Mouse (Mus musculus) stomach, postnatal 0 days (tissue): Measurements from ENCODE around the gene Pgbd5. TPM values are rescaled to one million over a fixed set of nuclear protein-coding genes. Genes with fewer than 3 reads are reported as not detected.

ENCODE experiments used
- ATAC-seq: fragments of 200-750 bp; cut with Nextera tagmentation; 2 replicates; pipeline ENCODE4 v1.8.0; 2017; ENCODE audit not compliant: low FRiP score, low TSS enrichment
- DNase-seq: peaks from one replicate; pipeline ENCODE4 v3.0.0-alpha.2; 2016; ENCODE audit warnings: low spot score
- H3K27ac ChIP-seq: fragments of 300-500 bp; sonication (generic); replicated peaks from 2 replicates; pipeline ENCODE4 v1.5.1; 2014; ENCODE audit warnings: mild to moderate bottlenecking, control low read depth
- H3K27me3 ChIP-seq: fragments of 300-500 bp; sonication (generic); 2 replicates; pipeline ENCODE4 v1.6.1; 2014; ENCODE audit warnings: low read length; ENCODE audit not compliant: control insufficient read depth, insufficient read depth
- H3K36me3 ChIP-seq: fragments of 300-500 bp; sonication (generic); 2 replicates; pipeline ENCODE4 v1.6.1; 2014; ENCODE audit warnings: low read length, mixed read lengths; ENCODE audit not compliant: control insufficient read depth, insufficient read depth
- H3K4me1 ChIP-seq: fragments of 300-500 bp; sonication (generic); replicated peaks from 2 replicates; pipeline ENCODE4 v1.6.1; 2014; ENCODE audit warnings: antibody characterized with exemption; ENCODE audit not compliant: control insufficient read depth, insufficient read depth
- H3K4me2 ChIP-seq: fragments of 300-500 bp; sonication (generic); replicated peaks from 2 replicates; pipeline ENCODE4 v1.6.1; 2014; ENCODE audit warnings: low read depth, mild to moderate bottlenecking, control low read depth, moderate library complexity
- H3K4me3 ChIP-seq: fragments of 300-500 bp; sonication (generic); 2 replicates; pipeline ENCODE4 v1.5.1; 2014; ENCODE audit warnings: low read depth, low read length, control low read depth
- H3K9ac ChIP-seq: fragments of 300-500 bp; sonication (generic); 2 replicates; pipeline ENCODE4 v1.6.1; 2014; ENCODE audit warnings: mild to moderate bottlenecking, low read length, control low read depth, mixed read lengths
- H3K9me3 ChIP-seq: fragments of 300-500 bp; sonication (generic); 2 replicates; pipeline ENCODE4 v1.6.1; 2016; ENCODE audit warnings: low read length; ENCODE audit not compliant: control insufficient read depth
- CTCF ChIP-seq: IDR thresholded peaks from 2 replicates; pipeline ENCODE4 v1.5.1; 2016; ENCODE audit warnings: antibody characterized with exemption, low read depth, mild to moderate bottlenecking, moderate library complexity
- EP300 ChIP-seq: optimal IDR thresholded peaks from 2 replicates; pipeline ENCODE3; 2016; ENCODE audit warnings: antibody characterized with exemption
- WGBS: fragments of 180-500 bp; shearing (Covaris S2); extraction: QIAGEN DNeasy Blood & Tissue Kit; methylation state at CpG from one replicate; pipeline ENCODE4 v1.1.7; 2014; 5-methylcytosine and 5-hydroxymethylcytosine counted together
- polyA plus RNA-seq: library from polyadenylated mRNA; unstranded; fragments of >200 nt; fragmentation: Nextera tagmentation; extraction: Ambion mirVana; gene quantifications from 2 replicates; pipeline ENCODE4 v1.2.1, GENCODE M21; 2015

Pgbd5 gene
- polyA plus RNA-seq, 1 experiment from 2014 or later: 2.0 TPM

DNA sequence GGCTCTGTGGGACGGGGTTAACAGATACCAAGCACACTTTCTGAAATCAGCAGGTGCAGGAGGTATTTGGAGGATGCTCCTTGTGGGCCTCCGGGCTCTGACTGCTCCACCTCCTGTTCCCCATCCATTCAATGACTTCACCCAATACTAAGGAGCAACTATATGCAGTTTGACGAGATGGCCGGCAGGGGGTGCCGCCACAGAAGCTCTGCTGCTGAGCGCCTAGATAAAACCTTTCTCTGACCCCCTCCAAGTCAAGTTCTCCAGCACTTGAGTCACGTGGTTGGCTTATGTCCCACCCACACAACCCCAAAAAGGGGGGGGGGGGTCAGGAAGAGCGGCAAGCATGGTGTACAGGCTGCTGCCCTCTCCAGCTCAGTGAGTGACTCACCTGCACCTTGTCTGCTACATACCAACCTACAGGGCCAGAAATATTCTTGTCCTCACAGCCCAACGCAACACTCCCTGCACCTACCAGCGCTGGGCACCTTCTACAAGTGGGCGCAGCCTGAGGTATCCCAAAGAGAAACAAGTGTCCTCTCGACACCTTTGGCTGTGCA, 40.5 kb downstream of the Pgbd5 start:
- Histone ChIP-seq H3K4me2 (no peak overlapping the region), H3K4me1 (no peaks in the 10 kb centered on the region), H3K27me3 (no peaks in the 10 kb centered on the region), H3K36me3 (no peaks in the 10 kb centered on the region), H3K27ac (no peak overlapping the region), H3K9me3 (no peaks in the 10 kb centered on the region), H3K9ac (no peak overlapping the region), H3K4me3 (no peak overlapping the region)
- WGBS: 35% methylated on average over 12 of the region's 12 CpGs
- DNase-seq: peak; percentile 51
- peak; percentile 39 for ATAC-seq
- TF ChIP-seq EP300 (no peak), CTCF (peak; percentile 77)

GRCm38 (mm10) chr8:124397321-124398065, 42.0 kb downstream of the Pgbd5 start:
- Histone ChIP-seq H3K27ac (0 out of 2 replicates have a peak overlapping the region, but pooled peaks have one; percentile 8), H3K4me1 (no peaks in the 10 kb centered on the region), H3K36me3 (no peaks in the 10 kb centered on the region), H3K9ac (no peak overlapping the region), H3K4me3 (no peak overlapping the region), H3K27me3 (no peaks in the 10 kb centered on the region), H3K9me3 (no peaks in the 10 kb centered on the region), H3K4me2 (no peak overlapping the region)
- ATAC-seq (no peak), DNase-seq (no peak)
- TF ChIP-seq EP300 (no peak), CTCF (no peak)
- 47% methylated on average over 11 of the region's 11 CpGs for WGBS

DNA sequence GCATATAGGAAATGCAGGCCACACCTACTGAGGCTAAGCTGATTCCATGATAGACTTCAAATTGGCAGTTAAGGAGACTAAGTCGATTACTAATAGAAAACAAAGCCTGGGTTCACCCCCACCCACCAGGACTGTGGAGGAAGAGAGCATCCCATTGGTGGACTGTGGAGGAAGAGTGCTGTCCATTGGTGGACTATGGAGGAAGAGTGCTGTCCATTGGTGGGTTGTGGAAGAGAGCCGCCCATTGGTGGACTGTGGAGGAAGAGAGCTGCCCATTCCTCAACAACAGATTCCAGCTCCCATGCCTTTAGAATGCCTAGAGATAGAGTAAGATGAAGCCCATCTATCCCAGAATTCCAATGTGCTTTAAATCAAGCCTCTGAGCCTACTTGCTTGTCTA, 42.9 kb downstream of the Pgbd5 start:
- ATAC-seq (no peak), DNase-seq (no peak)
- H3K4me3 ChIP-seq: no peak overlapping the region
- H3K27me3 ChIP-seq: no peaks in the 10 kb centered on the region
- H3K9me3 ChIP-seq: no peaks in the 10 kb centered on the region
- H3K4me1 ChIP-seq: no peaks in the 10 kb centered on the region
- TF ChIP-seq CTCF (no peak), EP300 (no peak)
- no peak overlapping the region for H3K27ac ChIP-seq
- no peaks in the 10 kb centered on the region for H3K36me3 ChIP-seq
- H3K4me2 ChIP-seq: no peak overlapping the region
- 81% methylated on average over 2 of the region's 2 CpGs for WGBS
- no peak overlapping the region for H3K9ac ChIP-seq

DNA sequence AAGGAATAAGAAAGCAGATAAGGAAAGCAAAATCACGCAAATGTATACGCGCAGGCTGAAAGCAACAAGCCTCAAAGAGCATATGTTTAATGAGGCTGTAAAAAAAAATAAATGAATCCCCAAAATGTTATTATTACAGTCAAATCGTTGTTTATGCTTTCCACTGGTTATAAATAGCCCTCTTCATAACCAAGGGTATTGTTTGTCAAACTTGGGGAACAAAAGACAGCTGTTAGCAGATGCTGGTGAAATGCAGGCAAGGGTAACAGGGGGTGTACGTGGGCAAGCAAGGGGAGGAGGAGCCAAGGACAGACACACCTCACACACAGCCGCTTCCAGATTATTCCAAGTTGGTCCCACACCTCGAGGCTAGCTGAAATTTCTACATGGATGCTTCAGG, 44.1 kb downstream of the Pgbd5 start:
- Histone ChIP-seq H3K36me3 (no peaks in the 10 kb centered on the region), H3K4me2 (no peak overlapping the region), H3K9me3 (0 out of 2 replicates have a peak, but pooled peaks cover 3% of the 10 kb centered on the region), H3K9ac (no peak overlapping the region), H3K4me3 (no peak overlapping the region), H3K27me3 (no peaks in the 10 kb centered on the region), H3K4me1 (no peaks in the 10 kb centered on the region), H3K27ac (peak overlapping the region; percentile 63)
- TF ChIP-seq EP300 (no peak), CTCF (no peak)
- DNase-seq: no peak
- no peak for ATAC-seq
- 39% methylated on average over 7 of the region's 7 CpGs for WGBS

DNA sequence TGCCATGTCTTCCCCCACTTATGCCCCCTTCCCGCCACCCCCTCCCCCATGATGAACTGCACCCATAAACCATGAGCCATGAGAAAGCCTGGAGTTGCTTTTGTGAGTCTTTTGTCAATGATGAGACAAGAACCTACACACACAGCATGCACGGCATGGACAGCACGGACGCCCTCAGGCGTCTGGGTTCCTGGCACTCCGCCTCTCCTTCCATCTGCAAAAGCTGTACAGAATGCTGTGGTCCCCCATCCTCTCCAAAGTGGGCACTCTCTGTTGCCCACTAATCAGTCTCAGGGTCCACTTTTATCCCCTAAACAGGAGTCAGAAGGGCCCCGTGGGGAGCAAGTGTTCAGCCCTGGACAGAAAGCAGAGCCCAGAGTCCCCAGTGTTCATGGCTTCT, 44.5 kb downstream of the Pgbd5 start:
- peak overlapping the region; percentile 63 for H3K27ac ChIP-seq
- no peaks in the 10 kb centered on the region for H3K4me1 ChIP-seq
- DNase-seq (no peak), ATAC-seq (no peak)
- H3K9ac ChIP-seq: no peak overlapping the region
- H3K36me3 ChIP-seq: no peaks in the 10 kb centered on the region
- H3K4me3 ChIP-seq: no peak overlapping the region
- 0 out of 2 replicates have a peak, but pooled peaks cover 3% of the 10 kb centered on the region for H3K9me3 ChIP-seq
- 51% methylated on average over 7 of the region's 7 CpGs for WGBS
- H3K27me3 ChIP-seq: no peaks in the 10 kb centered on the region
- no peak for TF ChIP-seq CTCF
- H3K4me2 ChIP-seq: no peak overlapping the region

DNA sequence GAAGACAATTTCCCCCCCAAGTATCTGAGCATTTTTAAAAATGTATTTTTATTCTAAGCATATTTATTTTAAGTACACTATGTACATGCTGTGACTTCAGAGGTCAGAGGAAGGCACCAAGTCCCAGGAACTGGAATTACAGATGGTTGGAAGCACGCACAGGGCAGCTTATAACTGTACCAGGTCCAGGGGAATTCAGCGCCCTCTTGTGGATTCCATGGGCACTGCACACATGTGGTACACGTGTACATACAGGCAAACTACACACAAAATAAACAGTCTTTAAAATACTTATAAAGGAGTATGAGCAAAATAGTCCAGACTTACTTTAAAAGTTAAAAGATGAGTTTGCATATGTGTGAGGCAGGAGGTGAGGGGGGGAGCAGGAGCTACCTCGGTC, 45.5 kb downstream of the Pgbd5 start:
- no peak for DNase-seq

More for the DNA sequence above, 45.5 kb downstream of the Pgbd5 start:
- H3K27ac ChIP-seq: no peak overlapping the region
- H3K4me2 ChIP-seq: no peak overlapping the region
- H3K36me3 ChIP-seq: no peaks in the 10 kb centered on the region
- no peaks in the 10 kb centered on the region for H3K27me3 ChIP-seq
- H3K4me3 ChIP-seq: no peak overlapping the region
- 78% methylated on average over 4 of the region's 4 CpGs for WGBS
- 0 out of 2 replicates have a peak, but pooled peaks cover 3% of the 10 kb centered on the region for H3K9me3 ChIP-seq
- TF ChIP-seq EP300: no peak
- peak; percentile 59 for TF ChIP-seq CTCF
- no peaks in the 10 kb centered on the region for H3K4me1 ChIP-seq
- H3K9ac ChIP-seq: no peak overlapping the region
- ATAC-seq: no peak
